Mouse (Mus musculus): ENCODE results near the gene 1600014C23Rik. TPM values are rescaled to one million over a fixed set of nuclear protein-coding genes. Genes with fewer than 3 reads are reported as not detected.

The 1600014C23Rik gene
- total and polyA plus RNA-seq, 2 experiments from 2014 or later = 0.67 TPM; not detected in 1

- 85% methylated on average over 5 of the region's 5 CpGs for WGBS
- no peak for TF ChIP-seq CTCF (IDR thresholded peaks at IDR 0.05)
- no peaks in the 10 kb centered on the region for H3K9me3 ChIP-seq (ENCODE audit: low read length)
Measured at GRCm38 (mm10) chr17:45756831-45757230, 23.2 kb upstream of the 1600014C23Rik start.

GRCm38 (mm10) chr17:45756391-45756790 lies 22.7 kb upstream of the 1600014C23Rik start:
- no peak for TF ChIP-seq CTCF (IDR thresholded peaks at IDR 0.05)
- Histone ChIP-seq H3K27me3 (ENCODE audit: insufficient read depth, low read length) (no peaks in the 10 kb centered on the region), H3K27ac (ENCODE audit: low read depth, low read length) (no peak overlapping the region), H3K4me1 (ENCODE audit: insufficient read depth, low read length) (no peaks in the 10 kb centered on the region), H3K9ac (replicated peaks; ENCODE audit: low read length, poor library complexity, severe bottlenecking) (no peak overlapping the region), H3K4me2 (ENCODE audit: low read depth, low read length, poor library complexity, severe bottlenecking) (no peak overlapping the region), H3K36me3 (ENCODE audit: insufficient read depth, low read length) (no peaks in the 10 kb centered on the region), H3K9me3 (ENCODE audit: low read length) (no peaks in the 10 kb centered on the region), H3K4me3 (ENCODE audit: low read depth, low read length) (no peak overlapping the region)
- DNase-seq (ENCODE audit: low spot score) = no peak
- ATAC-seq (ENCODE audit: low FRiP score) = no peak
- 72% methylated on average over 8 of the region's 8 CpGs for WGBS

More at GRCm38 (mm10) chr17:45756831-45757230, 23.2 kb upstream of the 1600014C23Rik start:
- no peak overlapping the region for H3K4me2 ChIP-seq (ENCODE audit: low read depth, low read length, poor library complexity, severe bottlenecking)
- H3K27me3 ChIP-seq (ENCODE audit: insufficient read depth, low read length) = no peaks in the 10 kb centered on the region
- no peak overlapping the region for H3K27ac ChIP-seq (ENCODE audit: low read depth, low read length)
- DNase-seq (ENCODE audit: low spot score) = no peak
- no peak overlapping the region for H3K9ac ChIP-seq (replicated peaks; ENCODE audit: low read length, poor library complexity, severe bottlenecking)
- H3K4me3 ChIP-seq (ENCODE audit: low read depth, low read length) = no peak overlapping the region
- no peak for ATAC-seq (ENCODE audit: low FRiP score)
- H3K36me3 ChIP-seq (ENCODE audit: insufficient read depth, low read length) = no peaks in the 10 kb centered on the region
- H3K4me1 ChIP-seq (ENCODE audit: insufficient read depth, low read length) = no peaks in the 10 kb centered on the region

- Histone ChIP-seq H3K9me3 (ENCODE audit: low read length) (no peaks in the 10 kb centered on the region), H3K4me1 (ENCODE audit: insufficient read depth, low read length) (no peaks in the 10 kb centered on the region), H3K9ac (replicated peaks; ENCODE audit: low read length, poor library complexity, severe bottlenecking) (no peak overlapping the region), H3K27ac (ENCODE audit: low read depth, low read length) (no peak overlapping the region), H3K27me3 (ENCODE audit: insufficient read depth, low read length) (no peaks in the 10 kb centered on the region), H3K4me2 (ENCODE audit: low read depth, low read length, poor library complexity, severe bottlenecking) (no peak overlapping the region), H3K36me3 (ENCODE audit: insufficient read depth, low read length) (no peaks in the 10 kb centered on the region), H3K4me3 (ENCODE audit: low read depth, low read length) (no peak overlapping the region)
- peak; percentile 79 for DNase-seq (ENCODE audit: low spot score)
- ATAC-seq (ENCODE audit: low FRiP score) = peak; percentile 63; the same call in 1 of the 2 replicates
- TF ChIP-seq CTCF (IDR thresholded peaks at IDR 0.05) = no peak
- 69% methylated on average over 13 of the region's 13 CpGs for WGBS
Measured at GRCm38 (mm10) chr17:45754186-45754862, 20.7 kb upstream of the 1600014C23Rik start.

GRCm38 (mm10) chr17:45752678-45753077 lies 19.0 kb upstream of the 1600014C23Rik start:
- H3K4me3 ChIP-seq (ENCODE audit: low read depth, low read length) = no peak overlapping the region
- no peak for DNase-seq (ENCODE audit: low spot score)
- H3K9me3 ChIP-seq (ENCODE audit: low read length) = no peaks in the 10 kb centered on the region
- H3K36me3 ChIP-seq (ENCODE audit: insufficient read depth, low read length) = no peaks in the 10 kb centered on the region
- H3K9ac ChIP-seq (replicated peaks; ENCODE audit: low read length, poor library complexity, severe bottlenecking) = no peak overlapping the region
- 66% methylated on average over 11 of the region's 11 CpGs for WGBS
- H3K4me1 ChIP-seq (ENCODE audit: insufficient read depth, low read length) = no peaks in the 10 kb centered on the region
- no peaks in the 10 kb centered on the region for H3K27me3 ChIP-seq (ENCODE audit: insufficient read depth, low read length)
- ATAC-seq (ENCODE audit: low FRiP score) = no peak
- no peak overlapping the region for H3K4me2 ChIP-seq (ENCODE audit: low read depth, low read length, poor library complexity, severe bottlenecking)
- TF ChIP-seq CTCF (IDR thresholded peaks at IDR 0.05) = no peak
- H3K27ac ChIP-seq (ENCODE audit: low read depth, low read length) = no peak overlapping the region

GRCm38 (mm10) chr17:45752053-45752452 lies 18.4 kb upstream of the 1600014C23Rik start:
- Histone ChIP-seq H3K4me2 (ENCODE audit: low read depth, low read length, poor library complexity, severe bottlenecking) (no peak overlapping the region), H3K9me3 (ENCODE audit: low read length) (no peaks in the 10 kb centered on the region), H3K27ac (ENCODE audit: low read depth, low read length) (no peak overlapping the region), H3K4me3 (ENCODE audit: low read depth, low read length) (no peak overlapping the region), H3K4me1 (ENCODE audit: insufficient read depth, low read length) (no peaks in the 10 kb centered on the region), H3K27me3 (ENCODE audit: insufficient read depth, low read length) (no peaks in the 10 kb centered on the region), H3K36me3 (ENCODE audit: insufficient read depth, low read length) (no peaks in the 10 kb centered on the region), H3K9ac (replicated peaks; ENCODE audit: low read length, poor library complexity, severe bottlenecking) (no peak overlapping the region)
- no peak for TF ChIP-seq CTCF (IDR thresholded peaks at IDR 0.05)
- ATAC-seq (ENCODE audit: low FRiP score) (no peak), DNase-seq (ENCODE audit: low spot score) (no peak)
- WGBS = 92% methylated on average over 8 of the region's 8 CpGs

GRCm38 (mm10) chr17:45751359-45751758 lies 17.7 kb upstream of the 1600014C23Rik start:
- Histone ChIP-seq H3K4me1 (ENCODE audit: insufficient read depth, low read length) (no peaks in the 10 kb centered on the region), H3K9me3 (ENCODE audit: low read length) (no peaks in the 10 kb centered on the region), H3K4me2 (ENCODE audit: low read depth, low read length, poor library complexity, severe bottlenecking) (no peak overlapping the region), H3K36me3 (ENCODE audit: insufficient read depth, low read length) (no peaks in the 10 kb centered on the region), H3K27me3 (ENCODE audit: insufficient read depth, low read length) (no peaks in the 10 kb centered on the region), H3K9ac (replicated peaks; ENCODE audit: low read length, poor library complexity, severe bottlenecking) (no peak overlapping the region), H3K27ac (ENCODE audit: low read depth, low read length) (no peak overlapping the region), H3K4me3 (ENCODE audit: low read depth, low read length) (no peak overlapping the region)
- 100% methylated on average over 1 of the region's 1 CpGs for WGBS
- no peak for TF ChIP-seq CTCF (IDR thresholded peaks at IDR 0.05)
- DNase-seq (ENCODE audit: low spot score) (no peak), ATAC-seq (ENCODE audit: low FRiP score) (no peak)

Data from midbrain, postnatal 0 days (tissue).